Mouse (Mus musculus) lung, adult 2 months (tissue): ENCODE measurements around the gene Prkca.

Source experiments
- CTCF ChIP-seq: fragments of 200-500 bp; IDR thresholded peaks from 2 replicates; pipeline ENCODE4 v1.5.1; 2011; ENCODE audit warnings: mild to moderate bottlenecking, low read length, control low read depth; ENCODE audit not compliant: insufficient read depth
- POLR2A ChIP-seq: fragments of 200-500 bp; IDR thresholded peaks from 2 replicates; pipeline ENCODE4 v1.6.1; 2011; ENCODE audit warnings: low read depth, mild to moderate bottlenecking, control low read depth, low read length, borderline replicate concordance; ENCODE audit errors: extremely low read depth

- TF ChIP-seq CTCF (no peak), POLR2A (no peak)
Observed at GRCm38 (mm10) chr11:108244241-108244640, 99.5 kb downstream of the Prkca start.
